Mouse (Mus musculus) left cerebral cortex, postnatal 14 days (tissue): ENCODE measurements around the gene Ccl2. TPM values are rescaled to one million over a fixed set of nuclear protein-coding genes. Genes with fewer than 3 reads are reported as not detected.

ENCODE experiments used
- DNase-seq, 2 experiments: peaks; one replicate each; pipeline ENCODE4 v3.0.0; 2021 to 2022; ENCODE audit warnings: low spot score in 2 of 2, mixed read lengths in 1 of 2
- intact Hi-C: fragments of 180-260 bp; cut with DNase I; formaldehyde crosslinking; loops from one replicate; pipeline ENCODE4 v1.15.1; 2025
- total RNA-seq, 2 experiments: library from RNA; stranded (reverse); gene quantifications; 2 replicates each; pipeline ENCODE4 v1.2.3; 2021

Ccl2 gene
- total RNA-seq, 2 experiments from 2014 or later = not detected

- intact Hi-C loops = no loop called here
- DNase-seq = no peak
These were observed 42.9 kb downstream of the Ccl2 start for GRCm38 (mm10) chr11:82078136-82078730.

DNA sequence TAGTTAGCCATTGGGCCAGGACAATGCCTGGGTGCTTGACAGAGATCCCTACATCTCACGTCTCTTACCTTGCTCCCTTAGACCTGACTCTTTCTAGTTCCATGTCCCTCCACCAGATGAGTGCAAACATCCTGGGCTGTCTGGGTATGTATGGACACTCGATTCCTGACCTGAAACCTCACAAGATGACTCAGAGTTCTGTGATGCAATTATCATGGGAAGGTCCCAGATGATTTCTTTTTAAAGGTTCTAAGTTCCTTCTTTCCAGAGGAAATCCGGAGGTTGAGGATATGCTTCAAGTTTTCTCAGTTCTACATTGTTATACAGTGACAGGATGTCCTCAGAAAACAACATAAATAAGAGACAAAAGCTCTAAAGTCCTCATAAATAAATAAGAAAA is 45.5 kb downstream of the Ccl2 start:
- intact Hi-C loops = no loop called here
- no peak for DNase-seq

DNA sequence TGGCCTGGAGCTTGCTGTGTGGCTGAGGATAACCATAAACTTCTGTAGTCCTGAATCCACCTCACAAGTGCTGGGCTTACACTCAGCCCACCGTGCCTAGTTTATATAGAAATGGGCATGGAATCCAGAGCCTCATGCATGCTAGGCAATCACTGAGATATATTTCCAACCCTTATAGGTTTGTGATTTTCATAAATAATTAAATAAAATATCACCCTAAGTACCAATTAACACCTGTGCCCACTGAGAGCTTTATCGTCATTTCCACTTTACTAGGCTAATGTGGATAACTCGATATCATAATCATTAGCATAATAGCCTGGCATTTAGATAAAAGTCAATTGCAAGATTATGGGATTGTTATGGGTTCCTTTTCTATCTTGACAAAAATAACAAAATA is 49.0 kb downstream of the Ccl2 start:
- DNase-seq = no peak
- intact Hi-C loops = no loop called here

Other genes with a start within 250 kb of the Ccl2 start
- gene 5530401A14Rik, start 174.9 kb upstream of the Ccl2 start, total RNA-seq = under 1 TPM in 1 of 2 experiments, not detected in 1; 0.29 TPM
- gene Asic2, start 67.1 kb upstream of the Ccl2 start, total RNA-seq = 10 to 100 TPM; 94.7 to 97.6 TPM
- not detected for gene Gm17268, start 3.0 kb downstream of the Ccl2 start, total RNA-seq
- under 1 TPM in 1 of 2 experiments, not detected in 1; 0.59 TPM for gene Ccl7, start 10.1 kb downstream of the Ccl2 start, total RNA-seq
- gene Ccl11, start 22.3 kb downstream of the Ccl2 start, total RNA-seq = under 1 TPM; 0.42 to 0.55 TPM
- gene Ccl12, start 66.3 kb downstream of the Ccl2 start, total RNA-seq = under 1 TPM in 1 of 2 experiments, not detected in 1; 0.75 TPM
- under 1 TPM in 1 of 2 experiments, not detected in 1; 0.74 TPM for gene Ccl8, start 79.6 kb downstream of the Ccl2 start, total RNA-seq